Mouse (Mus musculus) embryonic stem cell, embryonic (primary cell): Measurements from ENCODE around the gene Hoxc12.

Source experiments
- CTCF ChIA-PET, 4 experiments: fragments of 300-600 bp in 2 of 4; fragments of 350-600 bp in 2 of 4; sonication (Branson Sonifier 250); formaldehyde crosslinking; loops; one replicate each; lab custom pipeline; 2022; ENCODE audit warnings: inconsistent platforms in 2 of 4; lab: Charles Lee
- POLR2A ChIA-PET, 4 experiments: fragments of 300-600 bp in 2 of 4; fragments of 350-600 bp in 2 of 4; sonication (Branson Sonifier 250); formaldehyde crosslinking; loops; one replicate each; lab custom pipeline; 2022; ENCODE audit warnings: antibody characterized with exemption in 4 of 4, inconsistent platforms in 1 of 4; lab: Charles Lee

Hoxc12 gene

DNA sequence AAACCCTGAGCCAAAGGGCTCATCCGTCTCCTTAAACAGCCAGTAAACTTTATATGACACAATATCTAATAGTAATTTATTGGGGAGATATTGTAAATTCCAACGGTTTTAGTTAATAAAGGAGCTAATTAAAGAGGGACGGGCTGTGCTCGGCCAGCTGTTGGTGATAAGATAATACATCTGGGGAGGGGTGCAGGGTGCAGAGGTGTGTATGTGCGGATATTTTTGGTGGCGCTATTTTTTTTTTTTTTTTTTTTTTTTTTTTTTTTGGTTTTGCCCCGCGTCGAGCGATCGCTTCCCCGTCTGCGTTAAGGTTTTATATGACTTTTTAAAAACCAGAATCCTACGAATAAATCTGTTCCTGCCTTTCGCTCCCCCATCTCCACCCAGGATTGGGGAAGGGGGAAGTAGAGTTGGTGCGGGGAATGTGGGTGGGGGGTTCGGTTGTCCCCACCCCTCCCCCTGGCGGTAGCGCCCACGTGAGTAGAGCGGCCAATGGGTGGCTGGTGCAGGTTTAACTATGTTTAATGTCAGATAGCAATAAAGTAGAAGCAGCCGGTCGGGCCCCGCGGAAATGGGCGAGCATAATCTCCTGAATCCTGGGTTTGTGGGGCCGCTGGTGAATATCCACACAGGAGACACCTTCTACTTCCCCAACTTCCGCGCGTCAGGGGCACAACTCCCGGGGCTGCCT is at the start of gene Hoxc12:
TSS of gene Hoxc12 (plus strand) at position 479 of the 694 bp plus-strand sequence.
- POLR2A ChIA-PET, result interaction anchor here in 2 of 4 experiments (0.6 to 13.5 kb wide), 11 partner anchors 9 to 245 kb away, joined by 3 to 268 read pairs (median 4); partner anchors contain the start of gene Hoxc13 (in 2 of the 2)
- CTCF ChIA-PET, result interaction anchor here in 1 of 4 experiments (1.0 to 1.2 kb wide), 2 partner anchors 199 to 232 kb away, joined by 3 to 4 read pairs; no protein-coding TSS in a partner anchor

DNA sequence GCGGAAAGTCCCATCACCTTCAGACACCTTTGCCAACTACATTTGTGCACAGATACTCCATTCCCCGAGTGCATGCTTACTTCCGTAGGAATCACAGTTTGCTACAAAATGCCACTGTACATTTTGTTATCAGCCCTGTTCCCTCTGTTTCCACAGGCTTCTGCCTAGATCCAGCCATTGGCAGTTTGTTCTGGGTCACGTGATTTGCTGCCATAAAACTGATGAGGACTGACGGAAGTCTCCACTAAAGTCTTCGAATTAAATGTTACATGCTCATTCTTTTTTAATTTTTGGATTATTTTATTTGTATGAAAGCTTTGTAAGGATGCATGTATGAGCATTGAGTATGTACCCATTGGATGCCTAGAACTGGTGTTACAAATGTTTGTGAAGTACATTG is 41.4 kb upstream of the Hoxc12 start:
- CTCF ChIA-PET, result interaction anchor here in 2 of 4 experiments (0.5 to 1.4 kb wide), 2 partner anchors 40 to 133 kb away, joined by 3 read pairs; no protein-coding TSS in a partner anchor

DNA sequence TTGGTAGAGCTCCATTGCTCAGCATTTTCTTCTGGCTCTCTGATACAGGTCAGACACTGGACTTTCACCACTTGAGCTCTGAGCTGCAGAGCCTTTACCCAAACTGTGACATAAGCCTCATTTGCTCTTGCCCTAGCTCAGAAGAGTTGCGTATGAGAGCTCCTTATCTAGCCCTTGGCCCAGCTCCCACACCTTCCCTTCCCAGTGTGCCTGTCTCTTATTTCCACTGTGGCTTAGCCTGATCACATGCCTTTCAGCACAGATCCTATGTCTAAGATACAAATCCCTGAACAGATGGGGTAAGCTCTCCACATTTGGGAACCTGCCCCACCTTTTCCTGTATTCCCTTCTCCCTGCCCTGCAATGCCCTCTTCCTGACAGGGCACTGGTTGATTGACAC is 31.6 kb upstream of the Hoxc12 start:
- POLR2A ChIA-PET, result interaction anchor here in 3 of 4 experiments (0.5 to 1.4 kb wide), 8 partner anchors 14 to 230 kb away, joined by 3 to 4 read pairs (median 3); partner anchors contain the start of gene Hoxc13 (in 1 of the 3)
- CTCF ChIA-PET, result interaction anchor here in 2 of 4 experiments (0.8 to 1.2 kb wide), 2 partner anchors 74 to 143 kb away, joined by 3 read pairs; no protein-coding TSS in a partner anchor

More for the DNA sequence above, 41.4 kb upstream of the Hoxc12 start:
- POLR2A ChIA-PET, result interaction anchor here in 2 of 4 experiments (1.5 to 1.6 kb wide), 2 partner anchors 25 to 37 kb away, joined by 4 read pairs; no protein-coding TSS in a partner anchor

DNA sequence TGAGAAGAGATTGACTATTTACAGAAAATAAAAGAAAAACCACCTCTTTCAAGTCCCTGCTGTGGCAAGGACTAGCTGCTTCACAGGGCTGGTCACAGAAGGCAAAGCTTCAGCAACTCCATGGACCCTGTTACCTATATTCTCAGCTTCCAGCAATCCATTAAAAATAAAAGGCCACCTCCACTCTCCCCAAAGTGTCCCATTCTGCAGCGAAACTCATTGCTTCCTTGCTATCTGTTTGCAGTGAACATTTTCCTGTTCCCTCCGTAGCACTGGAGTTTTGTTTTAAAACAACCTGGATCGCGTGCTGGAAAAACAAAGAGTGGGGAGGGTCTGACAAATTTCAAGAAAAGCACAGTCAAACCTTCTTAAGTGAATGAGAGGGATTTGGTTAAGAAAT is 27.0 kb upstream of the Hoxc12 start:
- ChIA-PET CTCF (no interaction called here), POLR2A (interaction anchor here in 1 of 4 experiments (0.7 to 2.0 kb wide), 2 partner anchors 11 to 112 kb away, joined by 3 to 7 read pairs; partner anchors contain the start of gene Hoxc13)

DNA sequence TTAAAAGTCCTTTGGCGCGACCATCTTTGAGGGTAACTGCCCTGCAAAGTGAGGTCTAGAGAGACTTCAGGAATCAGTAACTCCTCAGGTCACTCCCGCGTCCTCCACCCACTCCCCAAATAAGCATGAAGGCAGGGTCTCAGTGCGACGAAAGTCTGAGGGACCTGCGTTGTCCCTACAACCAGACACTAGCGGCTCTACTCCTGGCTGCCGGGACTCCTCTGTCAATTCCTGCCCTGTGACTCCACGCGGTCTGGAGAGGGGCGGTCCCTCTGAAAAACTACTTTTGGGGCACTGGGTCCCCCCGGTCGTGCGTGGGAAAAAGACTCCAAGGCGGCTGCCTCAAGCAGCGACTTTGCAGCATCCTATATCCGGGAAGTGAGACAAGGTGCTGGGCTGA is 26.5 kb upstream of the Hoxc12 start:
- CTCF ChIA-PET, result interaction anchor here in 1 of 4 experiments (0.6 kb wide), 1 partner anchor 164 kb away, joined by 4 read pairs; no protein-coding TSS in a partner anchor
- POLR2A ChIA-PET, result interaction anchor here in 2 of 4 experiments (0.6 to 2.0 kb wide), 8 partner anchors 10 to 43 kb away, joined by 3 to 10 read pairs (median 4); partner anchors contain the start of gene Hoxc13 (in 1 of the 2)

DNA sequence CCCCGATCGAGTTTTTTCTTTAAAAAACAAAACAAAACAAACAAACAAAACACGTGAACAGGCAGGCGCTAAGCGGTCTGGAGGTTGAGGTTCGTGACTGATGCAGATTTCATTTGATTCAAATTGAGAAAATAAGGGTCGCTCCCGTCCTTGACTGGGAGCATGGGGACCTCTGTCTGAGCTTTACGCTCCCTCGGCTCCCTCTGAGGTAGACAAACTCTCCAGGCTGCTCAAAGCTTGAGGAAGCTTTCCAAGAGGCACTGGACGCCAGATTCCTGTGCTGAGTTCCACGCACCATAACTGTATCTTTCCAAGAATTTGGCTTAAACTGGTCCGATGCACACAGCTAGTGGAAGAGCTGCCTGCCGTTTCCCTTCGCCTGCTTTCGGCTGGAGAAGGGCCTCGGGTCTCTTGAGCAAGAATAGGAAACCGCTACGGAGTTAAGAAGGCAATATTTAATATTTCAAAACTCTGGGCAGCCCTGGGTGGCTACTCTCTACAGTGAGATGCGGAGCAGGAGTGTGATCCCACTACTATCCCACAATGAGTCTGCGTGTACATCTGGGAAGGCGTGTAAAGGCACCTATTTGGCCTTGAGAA is 26.0 kb upstream of the Hoxc12 start:
- CTCF ChIA-PET, result interaction anchor here in 3 of 4 experiments (0.5 to 0.7 kb wide), 3 partner anchors 44 to 275 kb away, joined by 3 to 4 read pairs (median 4); partner anchors contain the start of gene Hoxc11 (in 1 of the 3)
- POLR2A ChIA-PET, result interaction anchor here in 2 of 4 experiments (0.6 to 2.0 kb wide), 8 partner anchors 10 to 43 kb away, joined by 3 to 10 read pairs (median 4); partner anchors contain the start of gene Hoxc13 (in 1 of the 2)

DNA sequence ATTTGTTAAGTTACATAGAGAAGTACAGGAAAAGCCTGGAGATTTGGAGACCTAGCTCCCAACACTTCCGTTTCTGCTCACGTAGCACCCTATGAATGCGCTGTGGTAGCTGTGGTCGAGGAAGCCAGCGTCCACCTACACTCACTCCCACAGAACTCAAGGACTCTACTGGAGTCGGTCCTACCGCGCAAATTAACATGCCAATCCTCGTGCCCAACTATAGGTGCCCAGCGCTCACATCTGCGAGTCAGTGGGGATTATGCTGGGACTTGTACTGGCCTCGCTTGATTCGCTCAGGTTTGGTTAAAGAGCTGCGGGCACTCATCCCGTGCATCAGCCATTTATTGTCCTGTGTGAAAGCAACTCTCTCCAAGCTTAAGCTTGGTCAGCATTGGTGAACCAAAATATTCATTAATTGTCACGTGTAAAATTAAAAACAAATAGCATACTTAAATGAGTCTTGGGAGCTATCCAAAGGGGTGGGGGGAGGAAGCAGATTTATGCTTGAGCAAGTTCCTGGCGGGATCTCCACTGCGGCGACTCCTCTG is 23.4 kb upstream of the Hoxc12 start:
- POLR2A ChIA-PET, result interaction anchor here in 3 of 4 experiments (0.6 to 1.4 kb wide), 6 partner anchors 19 to 242 kb away, joined by 3 to 4 read pairs (median 3); no protein-coding TSS in a partner anchor
- CTCF ChIA-PET, result interaction anchor here in 1 of 4 experiments (0.5 to 1.0 kb wide), 3 partner anchors 115 to 264 kb away, joined by 3 to 6 read pairs (median 4); no protein-coding TSS in a partner anchor

DNA sequence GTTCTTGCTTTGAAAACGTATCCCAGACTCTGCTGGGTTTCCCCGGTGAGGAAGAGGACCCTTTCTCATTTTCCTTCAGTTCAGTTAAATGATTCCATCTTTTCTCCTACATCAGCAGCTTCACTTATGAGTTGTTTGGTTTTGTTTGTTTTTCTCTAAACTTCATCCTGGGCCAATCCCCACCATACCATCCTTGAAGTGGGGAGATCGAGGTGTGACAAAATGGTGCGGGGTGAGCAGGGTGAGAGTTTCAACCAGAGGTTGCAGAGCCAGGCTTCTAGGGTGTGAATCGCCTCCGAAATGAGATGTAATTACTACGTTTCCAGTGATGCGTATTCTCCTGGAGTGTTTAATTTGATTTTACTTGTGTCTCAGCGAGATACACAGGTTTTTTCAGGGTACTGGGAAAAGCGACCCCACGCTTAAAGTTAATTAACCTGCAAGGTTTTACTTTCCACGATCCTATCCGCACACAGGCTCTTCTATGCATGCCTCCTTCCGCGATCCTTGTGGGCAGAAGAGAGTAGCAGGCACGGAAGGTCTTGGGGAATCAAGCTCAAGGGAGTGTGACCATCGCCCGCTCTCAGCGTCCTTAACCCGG is 18.5 kb upstream of the Hoxc12 start:
- CTCF ChIA-PET, result no interaction called here
- POLR2A ChIA-PET, result interaction anchor here in 2 of 4 experiments (1.5 to 12.9 kb wide), 4 partner anchors 13 to 32 kb away, joined by 3 to 268 read pairs (median 108); partner anchors contain the start of gene Hoxc12 (in 2 of the 2)

DNA sequence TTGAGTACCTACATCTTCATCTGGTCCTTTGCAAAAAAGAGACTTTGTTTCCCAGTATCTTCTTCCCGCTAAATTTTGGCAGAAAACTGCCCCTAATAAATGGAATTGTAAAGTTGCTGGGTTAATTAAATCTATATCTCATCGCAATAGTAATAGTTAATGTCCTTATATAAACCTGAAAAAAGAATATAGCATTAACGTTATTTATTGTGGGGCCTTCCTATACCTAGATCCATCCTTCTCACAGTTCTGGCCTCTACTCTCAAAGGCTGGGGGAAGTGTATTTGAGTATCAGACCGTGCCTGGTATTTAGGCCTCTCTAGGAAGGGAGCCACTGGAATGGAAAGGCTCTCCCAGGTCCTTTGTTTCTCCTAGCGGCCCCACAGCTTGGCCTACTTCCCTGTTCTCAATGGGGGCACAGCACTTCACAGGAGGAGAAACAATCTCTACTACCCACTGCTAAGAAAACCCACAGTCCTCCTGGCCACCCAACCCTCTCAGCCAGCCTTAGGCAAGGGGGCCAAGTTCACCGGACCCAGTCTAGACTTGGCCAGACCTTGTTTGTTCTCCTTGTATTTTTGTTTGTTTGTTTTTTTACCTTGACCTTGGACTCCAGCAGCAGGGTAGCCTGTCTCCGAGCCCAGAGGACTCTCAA is 17.8 kb upstream of the Hoxc12 start:
- CTCF ChIA-PET, result interaction anchor here in 1 of 4 experiments (0.6 kb wide), 1 partner anchor 104 kb away, joined by 3 read pairs; no protein-coding TSS in a partner anchor
- POLR2A ChIA-PET, result interaction anchor here in 2 of 4 experiments (0.6 to 12.9 kb wide), 6 partner anchors 13 to 118 kb away, joined by 3 to 268 read pairs (median 4); partner anchors contain the start of gene Hoxc12 (in 2 of the 2)

DNA sequence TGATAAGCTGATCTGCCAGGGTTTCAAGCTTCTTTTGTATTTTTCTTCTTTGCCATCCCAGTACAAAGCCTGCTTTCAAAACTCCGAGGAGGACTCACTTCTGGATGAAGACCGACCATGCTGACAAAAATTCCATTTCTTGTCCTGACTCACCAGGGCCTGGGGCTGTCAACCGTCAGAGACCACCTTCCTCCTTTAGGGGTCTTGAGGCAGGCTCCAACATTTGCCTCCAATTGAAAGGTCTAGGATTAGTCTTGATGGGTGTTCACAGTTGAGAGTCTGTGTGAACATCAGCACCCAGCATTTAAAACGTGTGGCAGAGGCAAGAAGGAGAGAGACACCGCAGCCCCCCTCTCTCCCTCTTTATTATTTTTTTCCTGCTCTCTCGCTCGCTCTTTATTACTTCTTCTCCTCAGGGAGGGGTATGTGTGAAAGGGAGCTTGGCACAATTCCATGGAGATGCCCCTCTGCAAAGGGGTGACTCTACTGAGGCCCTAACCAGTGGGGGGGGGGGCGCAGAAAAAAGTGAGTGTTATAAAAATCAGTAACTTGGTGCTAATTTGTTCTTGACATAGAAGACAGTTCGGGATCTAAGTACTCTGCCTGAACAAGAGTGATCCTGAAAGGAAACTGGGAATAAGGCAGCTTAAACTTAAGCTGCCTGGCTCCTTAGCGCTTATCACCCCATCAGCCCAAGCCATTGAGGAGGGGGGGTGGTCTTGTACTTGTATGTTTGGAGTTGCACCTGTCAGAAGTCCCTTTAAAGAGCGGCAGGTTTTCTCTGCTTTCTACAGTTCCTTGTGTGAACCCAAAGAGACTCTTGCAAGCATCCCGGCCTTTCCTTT is 17.0 kb upstream of the Hoxc12 start:
- CTCF ChIA-PET, result interaction anchor here in 3 of 4 experiments (0.6 to 1.5 kb wide), 5 partner anchors 14 to 258 kb away, joined by 3 to 8 read pairs (median 5); no protein-coding TSS in a partner anchor

DNA sequence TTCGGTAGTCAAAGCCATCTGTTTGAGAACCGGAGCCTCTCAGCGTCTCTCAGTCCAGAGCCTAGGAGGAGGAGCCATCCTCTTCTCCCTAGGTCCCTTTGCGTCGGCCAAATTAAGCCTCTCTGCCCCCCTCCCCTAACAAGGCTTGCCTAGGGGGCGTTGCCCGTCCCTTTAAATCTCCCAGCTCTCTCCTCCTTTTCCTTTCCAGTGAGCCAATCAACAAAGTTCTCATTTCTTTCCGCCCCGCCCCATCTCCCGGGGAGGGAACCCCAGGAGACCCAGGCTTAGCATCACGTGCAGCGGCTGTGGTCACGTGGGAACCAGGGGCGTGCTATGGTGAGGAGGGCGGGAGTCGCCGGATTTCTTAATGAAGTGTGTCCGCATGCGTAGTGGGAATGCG is 15.9 kb upstream of the Hoxc12 start:
- ChIA-PET POLR2A (interaction anchor here (0.5 to 12.9 kb wide), 42 partner anchors 9 to 515 kb away, joined by 3 to 268 read pairs (median 4); partner anchors contain the start of genes Hoxc12 (in 2 of the 4), Atf7 (in 1 of the 4), Gm28047 (in 1 of the 4) and Hoxc10 (in 1 of the 4)), CTCF (interaction anchor here (0.5 to 2.2 kb wide), 11 partner anchors 11 to 1776 kb away, joined by 3 to 10 read pairs (median 4); no protein-coding TSS in a partner anchor)

More for the DNA sequence above, 17.0 kb upstream of the Hoxc12 start:
- POLR2A ChIA-PET, result interaction anchor here in 3 of 4 experiments (0.6 to 12.9 kb wide), 20 partner anchors 10 to 360 kb away, joined by 3 to 268 read pairs (median 4); partner anchors contain the start of genes Hoxc12 (in 2 of the 3), Atf7 (in 1 of the 3) and Gm28047 (in 1 of the 3)

DNA sequence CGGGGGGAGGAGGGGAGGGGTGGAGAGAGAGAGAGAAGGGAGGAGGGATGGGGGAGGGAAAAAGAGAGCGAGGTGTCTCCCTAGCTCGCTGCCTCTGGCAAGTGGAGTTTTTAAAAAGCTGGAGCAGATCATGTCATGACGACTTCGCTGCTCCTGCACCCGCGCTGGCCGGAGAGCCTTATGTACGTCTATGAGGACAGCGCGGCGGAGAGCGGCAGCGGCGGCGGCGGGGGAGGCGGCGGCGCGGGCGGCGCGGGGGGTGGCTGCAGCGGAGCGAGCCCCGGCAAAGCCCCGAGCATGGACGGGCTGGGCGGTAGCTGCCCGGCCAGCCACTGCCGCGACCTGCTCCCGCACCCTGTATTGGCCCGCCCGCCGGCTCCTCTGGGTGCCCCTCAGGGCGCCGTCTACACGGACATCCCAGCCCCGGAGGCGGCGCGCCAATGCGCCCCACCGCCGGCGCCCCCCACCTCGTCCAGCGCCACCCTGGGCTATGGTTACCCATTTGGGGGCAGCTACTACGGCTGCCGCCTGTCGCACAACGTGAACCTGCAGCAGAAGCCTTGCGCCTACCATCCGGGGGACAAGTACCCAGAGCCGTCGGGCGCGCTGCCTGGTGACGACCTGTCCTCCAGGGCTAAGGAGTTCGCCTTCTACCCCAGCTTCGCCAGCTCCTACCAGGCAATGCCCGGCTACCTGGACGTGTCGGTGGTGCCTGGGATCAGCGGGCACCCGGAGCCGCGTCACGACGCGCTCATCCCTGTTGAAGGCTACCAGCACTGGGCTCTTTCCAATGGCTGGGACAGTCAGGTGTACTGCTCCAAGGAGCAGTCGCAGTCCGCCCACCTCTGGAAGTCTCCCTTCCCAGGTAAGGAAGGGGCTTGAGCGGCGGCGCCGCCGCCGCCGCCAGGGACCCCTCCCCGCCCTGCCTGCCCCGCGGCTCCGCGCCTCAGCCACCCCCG is 15.2 kb upstream of the Hoxc12 start, which contains the start of gene Hoxc13:
TSS of gene Hoxc13 (plus strand) at position 51 of the 959 bp plus-strand sequence.
- CTCF ChIA-PET, result interaction anchor here in 3 of 4 experiments (0.5 to 2.2 kb wide), 11 partner anchors 10 to 1777 kb away, joined by 3 to 10 read pairs (median 4); no protein-coding TSS in a partner anchor
- POLR2A ChIA-PET, result interaction anchor here (0.5 to 12.9 kb wide), 38 partner anchors 8 to 500 kb away, joined by 3 to 268 read pairs (median 4); partner anchors contain the start of genes Hoxc12 (in 2 of the 4), Atf7 (in 1 of the 4), Cbx5 (in 1 of the 4) and Gm28047 (in 1 of the 4)

DNA sequence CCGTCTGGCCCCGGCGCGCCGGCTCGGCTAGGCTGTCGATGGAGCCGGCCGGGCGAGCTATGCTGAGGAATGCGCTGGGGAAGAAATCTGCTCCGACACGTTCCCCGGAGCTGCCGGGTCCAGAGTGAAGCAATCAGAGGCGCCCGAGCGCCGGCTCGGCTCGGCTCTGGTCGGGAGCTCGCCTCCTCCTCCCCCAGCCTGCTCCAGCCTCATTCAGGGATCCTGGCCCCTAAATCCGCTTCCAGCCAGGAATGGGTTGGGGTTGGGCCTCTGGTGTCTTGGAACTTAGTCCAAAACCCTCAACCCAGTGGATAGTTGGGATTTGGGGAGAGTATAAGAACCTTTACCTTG is 14.6 kb upstream of the Hoxc12 start:
- POLR2A ChIA-PET, result interaction anchor here in 3 of 4 experiments (0.8 to 12.9 kb wide), 9 partner anchors 10 to 253 kb away, joined by 3 to 268 read pairs (median 5); partner anchors contain the start of gene Hoxc12 (in 2 of the 3)

More for the DNA sequence above, 14.6 kb upstream of the Hoxc12 start:
- CTCF ChIA-PET, result interaction anchor here in 3 of 4 experiments (0.5 to 2.2 kb wide), 4 partner anchors 10 to 474 kb away, joined by 4 to 10 read pairs (median 4); no protein-coding TSS in a partner anchor
